Mouse (Mus musculus): ENCODE data around the gene Lce1a2.
"Not testable (repeated sequence)": the region's sequence is repeated elsewhere in the genome, so short reads cannot be mapped to it uniquely, and the experiment has no call there.

Lce1a2 gene

DNA sequence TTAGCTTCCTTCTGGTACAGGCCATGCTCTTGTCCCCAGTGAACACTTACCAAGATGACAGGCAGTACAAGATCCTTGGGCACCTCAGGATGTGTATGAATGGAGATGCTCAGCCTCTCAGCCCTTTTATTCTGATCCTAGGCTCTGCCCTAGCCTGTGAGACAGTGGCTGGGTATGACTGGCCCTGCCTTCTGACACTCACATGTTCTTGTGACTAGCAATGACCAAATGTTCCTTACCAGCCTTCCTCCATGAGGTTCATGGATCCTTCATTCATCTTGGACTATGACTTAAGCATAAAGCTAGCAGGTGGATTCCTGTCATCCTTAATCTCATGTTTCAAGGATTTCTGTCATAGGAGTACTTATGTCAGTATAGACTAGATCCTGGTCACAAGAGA lies at the start of gene Lce1a2:
TSS of gene Lce1a2 (minus strand) at position 101 of the 400 bp plus-strand sequence.
- no peak for DNase-seq (ENCODE audit: low read depth)

DNA sequence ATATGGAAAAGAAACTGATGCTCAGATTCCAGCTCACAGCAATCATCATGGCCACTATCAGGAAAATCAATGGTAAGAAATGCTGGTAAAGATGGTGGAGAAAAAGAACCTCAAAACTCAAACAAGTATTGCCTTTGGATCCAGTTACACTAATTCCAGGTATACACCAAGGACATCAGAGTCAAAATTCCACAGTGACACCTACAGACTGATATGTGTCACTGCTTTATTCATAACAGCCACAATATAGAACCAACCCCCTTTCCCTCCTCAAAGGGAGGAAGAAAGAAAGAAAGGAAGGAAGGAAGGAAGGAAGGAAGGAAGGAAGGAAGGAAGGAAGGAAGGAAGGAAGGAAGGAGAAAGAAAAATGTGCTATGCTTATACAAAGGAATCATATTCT lies 45.0 kb upstream of the Lce1a2 start:
- no peak for DNase-seq (ENCODE audit: low read depth)

DNA sequence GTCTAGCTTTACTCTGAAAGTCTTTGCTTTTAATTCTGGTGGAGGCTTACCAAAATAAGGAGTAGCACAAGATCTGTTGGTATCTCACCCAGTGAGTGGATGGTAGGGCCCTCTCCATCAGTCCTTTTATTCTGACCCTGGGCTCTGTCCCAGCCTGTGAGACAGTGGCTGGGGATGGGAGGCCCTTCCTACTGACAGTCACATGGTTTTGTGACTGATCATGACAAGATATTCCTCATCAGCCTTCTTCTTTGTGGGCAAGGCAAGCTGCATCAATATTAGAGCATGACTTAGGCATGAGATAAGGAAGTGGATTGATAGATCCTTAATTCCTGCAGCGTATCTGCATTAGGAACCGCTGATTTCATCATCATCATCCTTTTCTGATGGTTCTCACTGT lies 38.9 kb upstream of the Lce1a2 start, which contains the start of gene Lce1e:
TSS of gene Lce1e (minus strand) at position 101 of the 400 bp plus-strand sequence.
- DNase-seq (ENCODE audit: low read depth) = no peak

DNA sequence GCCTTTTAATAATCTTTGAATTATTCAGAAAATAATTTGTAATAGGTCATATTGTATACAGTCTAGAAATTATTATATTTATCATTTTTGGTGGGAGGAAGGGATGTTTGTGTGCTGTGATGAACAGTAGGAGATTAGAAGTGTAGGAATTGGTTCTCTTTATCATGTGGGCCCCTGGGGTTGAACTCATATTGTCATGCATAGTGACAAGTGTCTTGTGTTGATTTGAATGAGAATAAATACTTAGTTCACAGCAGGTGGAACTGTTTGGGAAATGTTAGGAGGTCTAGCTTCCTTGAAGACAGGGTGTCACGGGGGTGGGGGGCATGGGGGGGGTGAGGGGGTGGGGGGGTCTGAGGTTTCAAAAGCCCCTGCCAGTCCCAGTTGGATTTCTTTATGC lies 24.5 kb upstream of the Lce1a2 start:
- no peak for DNase-seq (ENCODE audit: low read depth)

DNA sequence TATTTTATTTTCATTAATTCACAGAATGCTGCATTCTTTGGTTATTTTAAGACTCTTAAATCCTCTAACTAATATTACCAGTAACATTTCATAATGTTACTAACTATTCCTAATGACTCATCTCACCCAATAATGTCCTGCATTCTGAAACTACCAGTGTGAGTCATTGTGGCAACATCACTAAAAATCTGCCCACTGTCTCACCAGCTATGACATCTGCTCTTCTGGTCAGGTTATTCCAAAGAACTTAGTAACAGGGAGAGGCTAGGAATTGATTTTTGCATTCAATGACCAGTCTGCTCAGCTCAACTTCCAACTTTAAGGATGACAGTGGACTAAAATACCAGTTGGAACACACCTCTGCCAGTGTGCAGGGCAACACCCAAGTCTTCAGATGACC lies 21.6 kb upstream of the Lce1a2 start:
- DNase-seq (ENCODE audit: low read depth) = no peak

DNA sequence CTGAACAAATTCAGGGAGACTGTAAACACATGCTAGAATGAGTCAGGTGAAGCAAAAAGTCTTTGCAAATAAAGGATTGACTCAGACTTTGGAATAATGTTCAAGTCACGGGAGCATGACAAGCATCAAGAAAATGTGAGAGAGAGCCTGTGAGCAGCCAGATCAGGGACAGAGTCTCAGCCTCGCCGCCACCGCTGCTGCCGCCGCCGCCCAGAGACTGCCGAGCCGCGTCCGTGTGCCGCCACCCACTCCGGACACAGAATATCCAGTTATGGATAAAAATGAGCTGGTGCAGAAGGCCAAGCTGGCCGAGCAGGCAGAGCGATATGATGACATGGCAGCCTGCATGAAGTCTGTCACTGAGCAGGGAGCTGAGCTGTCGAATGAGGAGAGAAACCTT lies 19.0 kb upstream of the Lce1a2 start:
- not testable (repeated sequence) for DNase-seq (ENCODE audit: low read depth)

DNA sequence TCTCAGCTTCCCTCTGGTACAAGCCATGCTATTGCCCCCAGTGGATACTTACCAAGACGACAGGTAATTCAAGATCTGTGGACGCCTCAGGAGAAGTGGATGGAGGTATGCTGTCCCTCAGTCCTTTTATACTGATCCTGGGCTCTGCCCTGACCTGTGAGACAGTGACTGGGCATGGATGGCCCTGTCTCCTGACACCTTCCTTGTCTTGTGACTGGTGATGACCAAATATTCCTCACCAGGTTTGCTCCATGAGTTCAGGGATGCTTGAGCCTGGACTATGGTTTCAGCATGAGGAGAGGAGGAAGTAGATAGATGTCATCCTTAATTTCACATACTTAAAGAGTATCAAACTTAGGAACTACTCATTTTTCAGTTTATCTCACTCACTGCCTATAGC lies 17.0 kb upstream of the Lce1a2 start, which contains the start of gene Lce1d:
TSS of gene Lce1d (minus strand) at position 101 of the 400 bp plus-strand sequence.
- no peak for DNase-seq (ENCODE audit: low read depth)

DNA sequence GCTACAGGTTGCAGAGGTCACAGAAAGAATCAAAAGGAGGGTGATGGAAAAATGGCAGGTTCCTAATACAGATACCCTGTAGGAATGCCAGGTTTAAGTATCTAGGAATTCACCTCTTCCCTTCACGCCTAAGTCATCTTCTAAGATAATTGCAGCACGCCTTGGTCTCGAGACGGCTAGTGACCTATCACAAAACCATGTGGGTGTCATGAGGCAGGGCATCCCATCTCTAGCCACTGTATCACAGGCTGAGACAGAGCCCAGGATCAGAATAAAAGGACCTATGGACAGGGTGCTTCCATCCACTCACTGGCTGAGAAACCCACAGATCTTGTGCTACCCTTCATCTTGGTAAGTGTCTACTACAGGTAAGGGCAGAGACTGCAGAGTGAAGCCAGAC lies 8.8 kb upstream of the Lce1a2 start, which contains the start of gene Lce1c:
TSS of gene Lce1c (plus strand) at position 301 of the 400 bp plus-strand sequence.
- no peak for DNase-seq (ENCODE audit: low read depth)

DNA sequence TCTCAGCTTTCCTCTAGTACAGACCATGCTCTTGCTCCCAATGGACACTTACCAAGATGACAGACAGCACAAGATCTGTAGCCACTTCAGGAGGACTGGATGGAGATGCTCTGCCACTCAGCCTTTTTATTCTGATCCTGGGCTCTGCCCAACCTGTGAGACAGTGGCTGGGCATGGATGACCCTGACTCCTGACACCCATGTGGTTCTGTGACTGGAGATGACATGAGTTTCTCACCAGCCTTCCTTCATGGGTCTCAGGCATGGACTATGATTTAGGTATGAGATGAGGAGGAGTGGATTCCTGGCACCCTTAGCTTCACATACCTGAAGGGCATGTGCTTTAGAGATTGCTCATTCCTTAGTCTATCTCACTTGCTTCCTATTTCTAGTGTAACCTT lies 13.3 kb downstream of the Lce1a2 start, which contains the start of gene Lce1b:
TSS of gene Lce1b (minus strand) at position 101 of the 400 bp plus-strand sequence.
- DNase-seq (ENCODE audit: low read depth) = no peak

DNA sequence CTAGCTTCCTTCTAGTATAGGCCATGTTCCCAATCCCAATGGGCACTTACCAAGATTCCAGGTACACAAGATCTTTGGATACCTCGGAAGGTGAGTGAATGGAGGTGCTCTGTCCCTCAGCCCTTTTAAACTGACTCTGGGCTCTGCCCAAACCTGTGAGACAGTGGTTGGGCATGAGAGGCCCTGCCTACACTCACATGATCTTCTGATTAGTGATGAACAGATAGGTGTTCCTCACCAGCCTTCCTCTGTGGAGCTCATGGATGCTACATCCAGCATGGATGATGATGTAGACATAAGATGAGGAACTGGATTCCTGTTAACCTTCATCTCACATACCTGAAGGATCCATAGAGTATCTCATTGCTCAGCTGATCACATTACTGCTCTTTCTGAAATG lies 21.9 kb downstream of the Lce1a2 start, which contains the start of gene Lce1a1:
TSS of gene Lce1a1 (minus strand) at position 101 of the 400 bp plus-strand sequence.
- no peak for DNase-seq (ENCODE audit: low read depth)

DNA sequence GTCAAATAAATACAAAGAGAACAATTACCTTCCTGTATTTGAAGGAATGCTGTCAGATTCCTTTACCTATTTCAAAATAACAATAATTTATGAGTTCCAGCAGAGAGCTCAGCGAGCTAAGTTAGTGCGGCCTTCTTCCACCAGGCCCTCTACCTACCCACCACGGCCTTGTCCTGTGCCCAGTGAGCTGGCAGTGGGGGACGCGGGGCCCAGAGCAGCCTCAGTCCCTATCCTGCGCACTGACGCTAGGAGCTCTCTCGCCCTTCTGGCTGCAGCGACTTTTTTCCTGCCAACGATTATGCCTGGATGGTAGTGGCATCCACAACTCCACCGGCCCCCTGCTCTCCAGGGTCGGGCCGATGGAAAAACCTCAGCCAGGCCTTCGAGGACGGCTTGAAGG lies 30.3 kb downstream of the Lce1a2 start:
- DNase-seq (ENCODE audit: low read depth) = no peak

DNA sequence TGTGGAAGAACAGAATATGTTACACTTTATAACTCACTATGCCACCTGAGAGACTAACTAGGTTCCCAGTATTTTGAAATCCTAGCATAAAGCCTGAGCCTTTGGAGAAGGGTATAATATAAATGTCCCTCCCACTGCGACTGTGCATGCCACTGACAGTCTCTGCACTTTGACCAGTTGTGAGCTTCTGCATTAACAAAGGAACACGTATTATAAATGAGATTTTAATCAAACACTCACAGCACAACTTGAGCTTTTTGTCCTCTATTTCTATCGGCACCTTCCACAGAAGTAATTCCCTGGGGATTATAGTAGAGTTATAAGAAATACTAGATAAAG lies 31.5 kb downstream of the Lce1a2 start:
- no peak for DNase-seq (ENCODE audit: low read depth)

DNA sequence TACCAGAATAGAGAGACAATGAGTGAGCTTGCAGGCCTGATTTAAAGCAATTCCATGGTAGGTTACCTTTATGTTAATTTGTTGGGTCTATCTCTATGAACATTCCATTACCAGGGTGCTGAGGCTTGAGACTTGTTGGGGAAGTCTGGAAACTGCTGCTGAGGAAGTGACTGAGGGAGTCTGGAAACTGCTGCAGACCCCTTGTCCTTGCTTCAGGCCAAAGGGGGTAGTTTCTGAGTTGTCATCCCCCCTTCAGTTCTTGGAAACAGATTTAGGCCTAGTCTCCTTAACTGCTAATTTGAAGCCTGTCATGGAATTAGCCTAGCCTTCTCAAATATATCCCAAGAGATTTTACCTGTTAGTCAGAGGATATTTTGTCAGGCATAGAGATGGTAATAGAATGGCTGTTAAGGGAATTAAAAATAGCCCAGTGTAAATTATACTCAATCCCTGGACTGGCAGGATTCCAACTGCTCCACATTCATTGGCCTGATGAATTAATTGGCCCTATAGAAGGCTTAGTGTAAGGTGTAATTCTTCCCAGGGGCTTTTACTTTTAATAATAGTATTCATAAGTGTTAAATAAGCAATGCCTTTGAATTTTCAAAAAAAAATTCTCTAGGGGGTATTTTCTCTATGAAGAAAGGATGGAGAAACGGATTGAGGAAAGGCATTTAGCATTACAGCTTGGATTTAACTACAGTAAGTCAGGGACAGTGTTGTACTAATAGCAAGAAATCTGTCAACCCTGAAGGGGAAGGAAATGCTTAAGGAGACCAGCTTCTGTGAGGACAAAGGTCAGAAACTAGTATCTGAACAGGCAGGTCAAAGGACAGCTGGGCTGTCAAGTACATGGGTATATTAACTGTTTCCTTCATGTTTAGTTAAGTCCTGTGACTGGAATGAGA lies 32.1 kb downstream of the Lce1a2 start:
- DNase-seq (ENCODE audit: low read depth) = no peak

DNA sequence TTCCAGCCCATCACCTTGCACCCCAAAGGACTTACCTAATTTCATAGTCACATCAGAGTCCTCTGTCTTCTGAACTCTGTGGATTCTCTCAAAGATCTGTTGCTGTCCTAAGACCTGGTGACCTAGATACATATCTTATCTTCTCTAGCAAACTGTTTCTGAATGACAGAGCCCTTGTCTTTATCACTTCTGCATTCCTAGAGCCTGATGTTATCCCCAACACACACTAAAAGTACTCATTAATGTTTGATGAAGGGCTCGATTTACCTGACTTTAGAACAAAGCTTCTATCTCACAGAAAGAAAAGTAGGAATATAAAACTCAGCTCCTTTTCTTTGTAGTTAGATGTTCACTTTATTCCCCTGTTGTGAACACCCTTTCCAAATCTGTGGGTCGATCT lies 48.6 kb downstream of the Lce1a2 start, which contains the start of gene Lce6a:
TSS of gene Lce6a (minus strand) at position 101 of the 400 bp plus-strand sequence.
- DNase-seq (ENCODE audit: low read depth) = no peak
